Mouse (Mus musculus) kidney, embryonic 15.5 days (tissue): ENCODE measurements at regions not wholly inside any gene's neighbourhood (a gene's known extent, or its start where the extent isn't known, plus 50 kb on each side); places are given as distances from the start of the nearest gene placed in this dataset.

Experiments
- ATAC-seq: fragments of 200-750 bp; cut with Nextera tagmentation; replicated peaks from 2 replicates; pipeline ENCODE4 v1.8.0; 2017; ENCODE audit warnings: moderate TSS enrichment; ENCODE audit not compliant: low FRiP score
- H3K27ac ChIP-seq: fragments of 300-500 bp; sonication (generic); 2 replicates; pipeline ENCODE4 v1.5.1; 2015; ENCODE audit warnings: mild to moderate bottlenecking, inconsistent platforms
- H3K27me3 ChIP-seq: fragments of 300-500 bp; sonication (generic); 2 replicates; pipeline ENCODE4 v1.6.1; 2015; ENCODE audit warnings: inconsistent platforms
- H3K36me3 ChIP-seq: fragments of 300-500 bp; sonication (generic); 2 replicates; pipeline ENCODE4 v1.6.1; 2015; ENCODE audit warnings: inconsistent platforms
- H3K4me1 ChIP-seq: fragments of 300-500 bp; sonication (generic); 2 replicates; pipeline ENCODE4 v1.6.1; 2015; ENCODE audit warnings: inconsistent platforms
- H3K4me2 ChIP-seq: fragments of 300-500 bp; sonication (generic); 2 replicates; pipeline ENCODE4 v1.6.1; 2015; ENCODE audit warnings: moderate library complexity, mild to moderate bottlenecking, inconsistent platforms
- H3K4me3 ChIP-seq: fragments of 300-500 bp; sonication (generic); replicated peaks from 2 replicates; pipeline ENCODE4 v1.5.1; 2015; ENCODE audit warnings: mild to moderate bottlenecking, inconsistent platforms
- H3K9ac ChIP-seq: fragments of 300-500 bp; sonication (generic); 2 replicates; pipeline ENCODE4 v1.6.1; 2015; ENCODE audit warnings: mild to moderate bottlenecking, inconsistent platforms
- H3K9me3 ChIP-seq: fragments of 300-500 bp; sonication (generic); replicated peaks from 2 replicates; pipeline ENCODE4 v1.6.1; 2016; ENCODE audit warnings: inconsistent platforms
- WGBS: fragments of 180-500 bp; shearing (Covaris S2); methylation state at CpG from one replicate; pipeline ENCODE4 v1.1.7; 2015; ENCODE audit warnings: mixed read lengths; 5-methylcytosine and 5-hydroxymethylcytosine counted together

DNA sequence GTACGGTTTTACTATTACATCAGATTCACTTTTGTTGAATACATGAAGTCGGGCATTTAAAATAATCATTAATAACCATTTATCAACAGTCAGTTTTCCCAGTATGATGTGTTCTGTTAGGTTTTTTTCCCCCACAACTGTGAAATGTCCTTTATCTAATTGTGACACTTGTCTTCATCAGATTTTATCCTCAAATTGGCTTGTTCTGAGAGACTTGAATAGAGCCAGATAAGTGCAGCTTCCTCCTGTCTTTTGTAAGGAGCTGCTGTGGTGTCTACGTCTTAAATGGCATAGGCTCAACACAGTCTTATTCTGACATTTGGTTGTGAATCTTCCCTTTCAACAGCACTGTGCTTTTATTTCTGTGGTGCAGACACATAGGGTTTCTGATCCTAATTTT lies 206.8 kb upstream of the Itga1 start:
- Histone ChIP-seq H3K36me3 (no peaks in the 10 kb centered on the region), H3K27ac (no peak overlapping the region), H3K4me2 (no peak overlapping the region), H3K9ac (no peak overlapping the region), H3K27me3 (no peaks in the 10 kb centered on the region), H3K9me3 (no peaks in the 10 kb centered on the region), H3K4me3 (no peak overlapping the region), H3K4me1 (no peaks in the 10 kb centered on the region)
- no peak for ATAC-seq
- WGBS, result 81% methylated on average over 3 of the region's 3 CpGs

DNA sequence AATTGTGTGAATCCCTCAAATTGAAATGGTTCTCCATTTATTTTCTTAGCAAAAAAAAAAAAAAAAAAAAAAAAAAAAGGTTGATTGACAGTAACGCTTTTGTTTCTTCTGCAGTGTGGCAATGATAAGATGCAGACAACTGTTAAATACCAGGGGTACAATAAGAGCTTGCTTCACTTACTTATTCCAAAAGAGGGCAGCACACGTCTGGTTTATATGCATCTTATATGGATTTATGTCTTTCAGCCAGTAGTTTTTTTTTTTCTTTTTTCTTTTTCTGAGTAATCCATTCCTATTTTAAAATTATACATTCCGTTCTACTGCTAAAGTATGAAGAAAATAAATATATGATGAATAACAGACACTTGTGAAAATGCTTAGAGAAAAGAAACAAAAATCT lies 185.6 kb upstream of the Itga1 start:
- 46% methylated on average over 3 of the region's 3 CpGs for WGBS
- ATAC-seq, result no peak
- Histone ChIP-seq H3K4me2 (no peak overlapping the region), H3K4me1 (no peaks in the 10 kb centered on the region), H3K9ac (no peak overlapping the region), H3K36me3 (no peaks in the 10 kb centered on the region), H3K27ac (no peak overlapping the region), H3K27me3 (no peaks in the 10 kb centered on the region), H3K4me3 (no peak overlapping the region), H3K9me3 (no peaks in the 10 kb centered on the region)

DNA sequence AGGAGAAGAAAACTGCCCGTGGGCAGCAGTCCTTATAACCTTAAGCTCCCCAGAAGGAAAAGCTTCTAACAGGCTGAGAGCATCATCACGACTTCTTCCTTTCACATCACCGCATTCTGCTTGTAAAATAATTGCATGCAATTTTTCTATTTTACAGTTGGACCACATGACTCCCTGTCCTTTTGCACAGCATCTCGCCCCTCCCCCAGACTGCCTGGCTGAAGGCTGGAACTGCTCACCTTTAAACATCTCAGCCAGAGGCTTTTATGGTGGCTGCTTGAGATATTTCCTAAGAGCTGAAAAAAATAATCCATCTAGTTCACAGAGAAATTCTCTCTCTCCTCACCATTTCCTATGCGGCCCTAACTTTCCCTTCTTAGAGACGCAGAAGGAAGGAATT lies 164.4 kb upstream of the Itga1 start:
- no peak overlapping the region for H3K4me3 ChIP-seq
- H3K9me3 ChIP-seq, result no peaks in the 10 kb centered on the region
- H3K36me3 ChIP-seq, result no peaks in the 10 kb centered on the region
- no peak overlapping the region for H3K27ac ChIP-seq
- no peak overlapping the region for H3K9ac ChIP-seq
- no peak overlapping the region for H3K4me2 ChIP-seq
- H3K4me1 ChIP-seq, result no peaks in the 10 kb centered on the region
- WGBS, result 66% methylated on average over 6 of the region's 6 CpGs
- no peak for ATAC-seq
- H3K27me3 ChIP-seq, result no peaks in the 10 kb centered on the region

DNA sequence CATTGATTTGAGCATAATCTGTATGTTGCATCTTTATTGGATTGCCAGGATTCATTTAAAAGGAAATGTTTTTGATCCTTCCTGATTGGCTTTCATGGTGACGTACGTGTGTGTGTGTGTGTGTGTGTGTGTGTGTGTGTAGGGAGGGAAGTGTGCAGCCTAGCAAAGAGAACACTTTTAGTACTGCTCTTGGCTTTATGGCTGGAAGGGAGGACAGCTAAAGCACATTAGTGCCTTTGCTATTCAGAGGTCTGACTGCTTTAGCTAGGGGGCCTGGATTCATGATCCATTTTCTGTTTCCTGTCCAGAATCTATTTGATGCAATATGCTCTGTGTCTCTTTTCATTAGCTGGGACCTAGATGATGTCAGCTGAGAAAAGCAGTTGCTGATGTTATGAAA lies 155.6 kb upstream of the Itga1 start:
- ATAC-seq, result no peak
- Histone ChIP-seq H3K4me1 (no peaks in the 10 kb centered on the region), H3K4me3 (no peak overlapping the region), H3K27me3 (no peaks in the 10 kb centered on the region), H3K36me3 (no peaks in the 10 kb centered on the region), H3K27ac (no peak overlapping the region), H3K9ac (no peak overlapping the region), H3K9me3 (no peaks in the 10 kb centered on the region), H3K4me2 (no peak overlapping the region)
- 60% methylated on average over 2 of the region's 2 CpGs for WGBS

DNA sequence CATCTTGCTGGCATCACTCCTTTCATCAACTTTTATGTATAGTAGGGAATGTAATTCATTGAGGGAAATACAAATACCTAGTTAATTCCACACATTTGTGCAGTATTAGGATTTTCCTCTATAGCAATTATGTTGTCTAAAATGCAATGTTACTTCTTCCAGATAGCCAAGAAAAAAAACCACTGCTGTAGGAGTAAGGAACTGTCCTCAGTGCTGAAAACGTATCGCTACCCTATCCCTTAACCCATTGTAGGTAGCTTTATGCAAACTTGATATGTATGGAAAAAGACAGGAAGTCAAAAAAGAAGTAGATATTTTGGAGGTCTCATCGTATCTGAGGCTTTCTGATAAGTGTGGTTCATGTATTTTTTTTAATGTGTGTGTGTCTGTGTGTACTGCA lies 150.8 kb upstream of the Itga1 start:
- H3K36me3 ChIP-seq, result no peaks in the 10 kb centered on the region
- no peak overlapping the region for H3K27ac ChIP-seq
- WGBS, result 38% methylated on average over 3 of the region's 3 CpGs
- no peaks in the 10 kb centered on the region for H3K9me3 ChIP-seq
- H3K9ac ChIP-seq, result no peak overlapping the region
- no peaks in the 10 kb centered on the region for H3K4me1 ChIP-seq
- no peaks in the 10 kb centered on the region for H3K27me3 ChIP-seq
- H3K4me2 ChIP-seq, result no peak overlapping the region
- ATAC-seq, result no peak
- H3K4me3 ChIP-seq, result no peak overlapping the region

DNA sequence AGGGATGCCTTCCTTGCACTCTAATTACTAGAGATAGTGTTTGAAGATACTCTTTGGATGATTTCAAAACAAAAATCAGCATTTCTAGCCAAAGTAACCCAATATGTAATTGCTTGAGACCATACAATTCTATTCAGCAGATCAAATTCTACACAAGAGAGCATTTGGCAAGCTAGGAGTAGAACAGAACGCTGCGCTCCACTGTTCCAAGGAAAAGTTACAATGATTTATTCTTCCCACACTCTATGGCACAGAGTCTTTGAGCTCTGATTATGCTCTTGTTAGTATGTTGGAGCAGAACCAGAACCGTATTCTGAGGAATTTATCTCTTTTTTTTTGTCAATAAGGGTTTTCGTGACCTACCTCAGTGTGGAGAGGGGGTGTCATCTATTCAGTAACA lies 130.2 kb upstream of the Itga1 start:
- WGBS, result 73% methylated on average over 4 of the region's 4 CpGs
- H3K4me2 ChIP-seq, result no peak overlapping the region
- no peak for ATAC-seq
- H3K9ac ChIP-seq, result no peak overlapping the region
- no peak overlapping the region for H3K27ac ChIP-seq
- no peaks in the 10 kb centered on the region for H3K9me3 ChIP-seq
- no peaks in the 10 kb centered on the region for H3K4me1 ChIP-seq
- no peak overlapping the region for H3K4me3 ChIP-seq
- H3K36me3 ChIP-seq, result no peaks in the 10 kb centered on the region
- 0 out of 2 replicates have a peak, but pooled peaks cover 2% of the 10 kb centered on the region for H3K27me3 ChIP-seq

DNA sequence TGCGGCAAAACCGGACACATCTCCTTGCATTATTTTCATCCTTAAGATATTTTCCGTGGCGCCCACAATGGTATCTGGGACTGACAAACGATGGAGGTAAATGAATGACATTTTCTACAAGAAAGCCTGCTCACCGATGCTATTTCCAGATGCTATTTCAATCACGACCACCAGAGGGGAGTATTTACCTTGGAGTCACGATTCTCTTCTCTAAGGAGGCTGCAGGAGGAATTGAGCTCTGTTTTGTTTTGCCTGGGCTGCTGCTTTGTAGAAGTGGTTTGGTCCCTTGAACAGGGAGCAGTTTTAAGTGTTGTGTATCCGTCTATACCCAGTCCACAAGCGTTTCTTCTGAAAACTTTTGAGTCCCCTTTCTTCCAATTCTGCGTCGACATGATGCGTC lies 128.7 kb upstream of the Itga1 start:
- H3K36me3 ChIP-seq, result no peaks in the 10 kb centered on the region

DNA sequence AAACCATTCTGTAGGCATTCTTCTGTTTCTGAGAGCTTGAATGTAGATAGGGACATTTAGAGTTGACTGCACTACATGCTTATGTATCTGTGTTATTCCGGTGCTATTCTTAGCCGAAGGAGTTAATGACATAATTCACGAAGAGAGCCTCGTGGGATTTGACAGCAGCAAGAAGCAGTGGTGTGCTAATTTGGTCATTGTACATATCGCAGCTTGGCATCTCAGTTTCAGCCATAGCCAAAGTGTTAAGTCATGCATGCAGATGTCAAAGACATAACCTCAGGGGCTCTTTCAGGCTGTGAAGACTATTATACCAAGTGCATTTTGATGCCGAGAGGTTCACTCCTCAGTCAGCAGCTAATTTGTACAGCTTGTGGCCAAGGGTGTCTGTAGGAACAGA lies 125.1 kb upstream of the Itga1 start:
- no peaks in the 10 kb centered on the region for H3K4me1 ChIP-seq
- 52% methylated on average over 6 of the region's 6 CpGs for WGBS
- ATAC-seq, result no peak

More for the DNA sequence above, 128.7 kb upstream of the Itga1 start:
- Histone ChIP-seq H3K9ac (no peak overlapping the region), H3K9me3 (no peaks in the 10 kb centered on the region), H3K27me3 (0 out of 2 replicates have a peak, but pooled peaks cover 2% of the 10 kb centered on the region), H3K4me3 (no peak overlapping the region), H3K27ac (no peak overlapping the region), H3K4me1 (no peaks in the 10 kb centered on the region), H3K4me2 (no peak overlapping the region)
- 28% methylated on average over 13 of the region's 13 CpGs for WGBS
- ATAC-seq, result peak; percentile 49; the same call in 1 of the 2 replicates

DNA sequence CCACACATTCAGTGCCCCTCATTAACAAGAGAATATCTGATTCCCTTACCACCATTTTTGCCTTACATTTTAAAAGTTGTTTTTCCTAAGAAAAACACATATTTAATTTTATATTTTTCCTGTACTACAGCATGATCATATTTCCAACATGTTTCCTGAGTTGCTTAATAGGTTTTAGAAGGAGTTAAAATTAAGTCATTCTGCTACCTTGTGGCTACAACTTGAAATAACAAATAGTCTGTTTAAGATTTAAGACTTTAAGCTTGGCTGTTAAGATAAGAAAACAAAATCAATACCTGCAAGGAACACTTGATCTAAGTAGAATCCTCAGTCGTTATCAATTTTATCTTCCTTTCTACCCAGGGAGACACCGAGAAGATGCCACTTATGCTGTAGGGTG lies 117.9 kb upstream of the Itga1 start:
- no peaks in the 10 kb centered on the region for H3K36me3 ChIP-seq
- no peak overlapping the region for H3K4me2 ChIP-seq
- H3K27me3 ChIP-seq, result no peaks in the 10 kb centered on the region
- no peak for ATAC-seq
- H3K4me1 ChIP-seq, result no peaks in the 10 kb centered on the region
- 15% methylated on average over 2 of the region's 2 CpGs for WGBS
- no peaks in the 10 kb centered on the region for H3K9me3 ChIP-seq
- H3K9ac ChIP-seq, result no peak overlapping the region
- H3K27ac ChIP-seq, result no peak overlapping the region
- H3K4me3 ChIP-seq, result no peak overlapping the region

More for the DNA sequence above, 125.1 kb upstream of the Itga1 start:
- H3K9me3 ChIP-seq, result no peaks in the 10 kb centered on the region
- no peaks in the 10 kb centered on the region for H3K36me3 ChIP-seq
- no peak overlapping the region for H3K27ac ChIP-seq
- H3K27me3 ChIP-seq, result 0 out of 2 replicates have a peak, but pooled peaks cover 2% of the 10 kb centered on the region
- H3K4me2 ChIP-seq, result no peak overlapping the region
- no peak overlapping the region for H3K4me3 ChIP-seq
- no peak overlapping the region for H3K9ac ChIP-seq

DNA sequence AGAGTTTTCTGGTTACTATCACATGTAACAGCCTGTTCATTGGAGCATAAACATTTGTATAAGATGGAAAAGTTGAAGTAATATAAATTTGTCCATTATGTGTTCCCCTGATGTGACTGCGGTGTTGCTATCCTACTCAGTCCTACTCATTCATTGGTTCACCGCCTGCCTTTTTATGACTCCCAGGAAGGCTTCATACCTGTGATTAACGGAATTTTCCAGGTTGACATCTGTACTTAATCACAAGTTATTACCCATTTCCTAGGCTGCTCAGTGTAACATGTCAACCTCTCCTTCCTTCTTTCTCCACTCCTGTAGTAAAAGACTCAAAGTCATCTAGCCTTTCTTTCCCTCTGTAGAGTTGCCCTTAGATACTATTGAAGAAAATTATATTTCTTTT lies 109.5 kb upstream of the Itga1 start:
- Histone ChIP-seq H3K4me2 (no peak overlapping the region), H3K27me3 (no peaks in the 10 kb centered on the region), H3K9me3 (no peaks in the 10 kb centered on the region), H3K4me3 (no peak overlapping the region), H3K36me3 (no peaks in the 10 kb centered on the region), H3K27ac (no peak overlapping the region), H3K4me1 (no peaks in the 10 kb centered on the region), H3K9ac (no peak overlapping the region)
- WGBS, result 52% methylated on average over 3 of the region's 3 CpGs
- no peak for ATAC-seq

DNA sequence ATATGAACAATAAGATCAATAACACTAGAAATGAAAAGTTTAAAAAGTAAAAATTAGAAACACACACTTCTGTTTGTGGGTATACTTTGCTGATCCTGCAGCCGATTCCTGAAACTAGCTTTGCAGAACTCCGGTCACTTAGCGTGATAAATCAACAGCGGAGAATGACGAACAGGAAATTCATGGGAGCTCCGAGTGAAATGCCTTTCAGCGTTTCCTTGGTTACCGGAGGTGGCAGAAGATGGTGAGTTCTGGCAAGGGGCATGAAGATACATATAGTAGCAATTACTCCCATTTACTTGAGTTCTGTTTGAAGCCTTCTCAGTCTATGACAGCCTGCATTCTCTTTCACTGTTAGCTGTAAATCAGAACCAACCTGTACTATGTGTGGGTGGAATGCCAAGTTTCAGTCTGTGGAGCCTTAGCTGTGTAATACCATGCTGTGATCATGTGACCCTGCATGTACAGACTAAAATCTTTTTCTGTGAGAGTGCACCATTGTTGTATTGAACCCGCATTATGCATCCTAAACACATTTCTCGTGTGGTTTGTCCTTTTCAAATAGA lies 109.0 kb upstream of the Itga1 start:
- Histone ChIP-seq H3K4me2 (no peak overlapping the region), H3K27ac (no peak overlapping the region), H3K9me3 (no peaks in the 10 kb centered on the region), H3K9ac (no peak overlapping the region), H3K27me3 (no peaks in the 10 kb centered on the region), H3K36me3 (no peaks in the 10 kb centered on the region), H3K4me3 (no peak overlapping the region), H3K4me1 (no peaks in the 10 kb centered on the region)
- ATAC-seq, result no peak
- WGBS, result 59% methylated on average over 10 of the region's 10 CpGs

DNA sequence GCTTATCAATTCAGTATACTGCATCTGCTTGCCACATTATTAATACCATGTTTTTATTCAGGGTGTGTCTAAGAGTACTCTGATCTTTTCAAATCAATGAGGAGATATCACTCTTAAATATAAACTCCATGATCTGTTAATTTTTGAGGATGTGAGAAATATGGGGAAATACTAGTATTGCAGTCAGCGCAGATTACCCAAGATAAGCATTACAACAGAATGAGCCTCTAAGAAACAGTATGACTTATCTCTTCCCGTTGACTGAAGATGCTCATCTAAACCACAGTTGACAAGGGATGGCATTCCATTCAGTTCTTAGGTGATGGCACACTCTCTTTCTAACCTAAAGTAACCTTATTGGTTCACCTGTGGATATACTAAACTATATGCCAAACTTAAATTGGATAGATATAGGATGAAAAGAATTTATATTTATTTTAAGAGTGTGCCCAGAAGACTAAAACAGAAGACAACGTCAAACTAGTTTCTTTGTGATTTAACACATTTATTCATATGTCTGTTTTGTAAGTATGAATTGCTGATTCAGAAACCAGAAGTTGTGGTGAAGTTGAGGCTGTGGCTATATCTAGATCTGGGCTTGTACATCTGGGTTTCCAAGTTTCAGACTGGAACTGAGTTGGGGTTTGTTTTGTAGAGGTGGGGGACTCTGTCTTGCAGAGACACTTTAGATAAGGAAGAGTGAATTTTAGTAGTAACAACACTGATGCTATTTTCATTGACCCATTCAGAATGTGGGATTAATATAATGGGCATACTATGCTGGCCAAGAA lies 107.8 kb upstream of the Itga1 start:
- Histone ChIP-seq H3K9me3 (no peaks in the 10 kb centered on the region), H3K36me3 (no peaks in the 10 kb centered on the region), H3K4me1 (no peaks in the 10 kb centered on the region), H3K4me2 (no peak overlapping the region), H3K27me3 (no peaks in the 10 kb centered on the region), H3K27ac (no peak overlapping the region), H3K9ac (no peak overlapping the region), H3K4me3 (no peak overlapping the region)
- WGBS, result 89% methylated on average over 3 of the region's 3 CpGs
- ATAC-seq, result no peak

DNA sequence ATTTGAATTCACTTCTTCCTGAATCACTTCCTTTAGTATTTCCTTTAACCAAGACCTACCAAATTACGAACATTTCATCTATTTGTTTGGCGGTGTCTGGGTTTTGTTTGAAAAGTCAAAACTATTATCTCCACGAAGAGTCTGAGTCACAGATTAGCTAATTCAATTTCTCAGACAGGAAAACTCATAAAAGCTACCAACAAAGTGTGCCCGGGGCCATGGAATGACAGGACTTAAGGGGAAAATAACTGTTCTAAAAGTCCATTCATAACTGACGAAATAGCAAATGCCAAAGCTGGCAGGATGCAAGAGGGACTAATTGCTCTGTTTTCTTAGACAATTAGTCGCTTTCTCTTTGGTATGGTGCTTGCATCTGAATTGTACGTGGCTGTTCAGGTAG lies 105.0 kb upstream of the Itga1 start:
- Histone ChIP-seq H3K4me2 (no peak overlapping the region), H3K4me1 (no peaks in the 10 kb centered on the region), H3K27me3 (no peaks in the 10 kb centered on the region), H3K9me3 (no peaks in the 10 kb centered on the region), H3K9ac (no peak overlapping the region), H3K4me3 (no peak overlapping the region), H3K27ac (no peak overlapping the region), H3K36me3 (no peaks in the 10 kb centered on the region)
- no peak for ATAC-seq
- 77% methylated on average over 7 of the region's 7 CpGs for WGBS
